11 mouse cellular contexts compared by ENCODE assay signal in the genomic region with DNA sequence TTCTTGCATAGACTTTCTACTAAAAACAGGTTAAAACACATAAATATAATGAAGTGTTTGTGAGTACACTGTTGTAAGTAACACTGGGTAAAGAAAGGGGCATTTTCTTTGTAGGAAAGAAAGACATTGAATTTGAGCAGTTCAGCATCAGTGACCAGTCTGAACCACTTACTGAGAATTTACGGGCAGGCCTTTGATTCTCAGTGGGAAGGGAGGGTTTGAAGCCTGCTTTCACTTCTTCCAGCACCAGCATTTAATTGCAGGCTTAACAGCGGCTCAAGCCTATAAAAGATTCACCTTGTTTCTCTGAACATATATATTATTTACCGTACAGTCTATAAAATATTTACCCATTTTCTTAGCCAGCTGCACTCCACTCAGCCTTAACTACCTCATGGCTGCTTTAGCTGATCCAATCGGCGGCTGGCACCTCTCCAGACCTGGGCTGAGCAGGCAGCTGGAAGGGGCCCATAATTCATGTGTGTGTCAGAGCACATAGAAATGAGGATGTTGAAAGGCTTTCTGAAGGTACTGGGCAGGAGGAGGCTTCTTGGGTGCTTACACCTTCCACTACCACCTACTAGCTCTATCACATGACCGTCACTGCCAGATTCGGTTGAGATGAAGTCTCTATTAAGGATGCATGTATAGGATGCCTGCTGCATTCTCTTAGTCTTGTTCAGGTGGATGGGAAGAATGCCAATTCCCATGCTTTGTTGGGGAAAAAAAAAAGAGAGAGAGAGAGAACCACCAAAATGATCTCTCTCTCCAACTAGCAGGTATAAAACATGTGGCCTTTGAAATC. TPM values are rescaled to one million over a fixed set of nuclear protein-coding genes. Genes with fewer than 3 reads are reported as not detected.
DNase-seq lines count a peak whose midpoint lies in the region; ATAC-seq and TF ChIP-seq lines count a peak whose summit lies in the region.
"Had no signal": no experiment of that assay in that cellular context is flagged by ENCODE, and none has a peak within 500 bp of the region (broad histone marks: within the 10 kb centered on the region; RNA-seq: fewer than 3 reads in every experiment).

No protein-coding gene starts in this region.

- H3K27me3 ChIP-seq in intestine, postnatal 0 days (replicated peaks; ENCODE audit: control insufficient read depth, insufficient read depth, low read length): no peaks in the 10 kb centered on the region
- no peaks in the 10 kb centered on the region for H3K27me3 ChIP-seq in midbrain, embryonic 14.5 days (ENCODE audit: control insufficient read depth, insufficient read depth, low read length)
- H3K27me3 ChIP-seq: heart, embryonic 15.5 days had no signal

- no peaks in the 10 kb centered on the region for H3K36me3 ChIP-seq in intestine, postnatal 0 days (ENCODE audit: control insufficient read depth, insufficient read depth)
- H3K36me3 ChIP-seq in midbrain, embryonic 14.5 days (ENCODE audit: control insufficient read depth, insufficient read depth, low read length): no peaks in the 10 kb centered on the region
- H3K36me3 ChIP-seq: heart, embryonic 15.5 days had no signal

- no peak overlapping the region for H3K4me2 ChIP-seq in intestine, postnatal 0 days (replicated peaks; ENCODE audit: low read depth)
- H3K4me2 ChIP-seq in midbrain, embryonic 14.5 days (ENCODE audit: low read length): no peak overlapping the region
- H3K4me2 ChIP-seq: heart, embryonic 15.5 days had no signal

- TF ChIP-seq CTCF in intestine, postnatal 0 days (IDR thresholded peaks at IDR 0.05; ENCODE audit: low read depth): no peak

- H3K9ac ChIP-seq in intestine, postnatal 0 days (ENCODE audit: low read depth, low read length): no peak overlapping the region
- H3K9ac ChIP-seq in midbrain, embryonic 14.5 days (replicated peaks; ENCODE audit: low read length): no peak overlapping the region
- H3K9ac ChIP-seq: heart, embryonic 15.5 days had no signal

- H3K27ac ChIP-seq in intestine, postnatal 0 days (ENCODE audit: low read depth, low read length): no peak overlapping the region
- 0 out of 2 replicates have a peak overlapping the region, but pooled peaks have one; percentile 8 for H3K27ac ChIP-seq in midbrain, embryonic 14.5 days (replicated peaks; ENCODE audit: low read depth, low read length)
- H3K27ac ChIP-seq: heart, embryonic 15.5 days had no signal

- no peak overlapping the region for H3K4me3 ChIP-seq in intestine, postnatal 0 days (ENCODE audit: low read depth, low read length)
- no peak overlapping the region for H3K4me3 ChIP-seq in midbrain, embryonic 14.5 days (replicated peaks; ENCODE audit: low read depth, low read length)
- H3K4me3 ChIP-seq: heart, embryonic 15.5 days; myocyte had no signal

- DNase-seq in kidney, adult 11 months: peak; percentile 8
- no peak for DNase-seq in kidney, adult 9 months
- DNase-seq in adrenal gland, postnatal 25 days: peak; percentile 73
- peak; percentile 66 for DNase-seq in midbrain, embryonic 14.5 days
- no peak for DNase-seq in frontal cortex, postnatal 25 days (ENCODE audit: low spot score in 2 of 2)
- DNase-seq in left cerebral cortex, adult 8-10 months (ENCODE audit: low spot score in 2 of 2): no peak
- no peak for DNase-seq in heart, postnatal 36 days
- DNase-seq: cerebellum, adult 9-10 months had no signal

- intact Hi-C loops in heart, postnatal 36 days (cut with DNase I): no loop called here

- no peaks in the 10 kb centered on the region for H3K9me3 ChIP-seq in intestine, postnatal 0 days (ENCODE audit: control insufficient read depth)
- no peaks in the 10 kb centered on the region for H3K9me3 ChIP-seq in midbrain, embryonic 14.5 days (ENCODE audit: control insufficient read depth, low read length)
- H3K9me3 ChIP-seq: heart, embryonic 15.5 days had no signal

- H3K4me1 ChIP-seq in intestine, postnatal 0 days (replicated peaks; ENCODE audit: control insufficient read depth, insufficient read depth, low read length): peaks cover 4% of the 10 kb centered on the region; the same call in 1 of the 2 replicates
- H3K4me1 ChIP-seq in midbrain, embryonic 14.5 days (ENCODE audit: control insufficient read depth, insufficient read depth, low read length): no peaks in the 10 kb centered on the region; the same call in 1 of the 2 replicates
- H3K4me1 ChIP-seq: heart, embryonic 15.5 days had no signal

- 41% methylated on average over 7 of the region's 7 CpGs for WGBS in intestine, postnatal 0 days
- WGBS in midbrain, embryonic 14.5 days: 54% methylated on average over 7 of the region's 7 CpGs

- peak; percentile 63; the same call in 1 of the 2 replicates for ATAC-seq in intestine, postnatal 0 days
- ATAC-seq in midbrain, embryonic 14.5 days (ENCODE audit: low FRiP score, low TSS enrichment): peak; percentile 72; the same call in 1 of the 2 replicates

RNA-seq across cellular contexts. Expression of a gene that starts 50.0 kb away (rescaled TPM):
- 78.2 and 83.5 TPM in 2 replicates for total RNA-seq in adrenal gland, postnatal 25 days (2021)
- 9.9 and 12.4 TPM in 2 replicates for polyA plus RNA-seq in intestine, postnatal 0 days (2015; fragmentation: Nextera tagmentation; extraction: Ambion mirVana)
- 8.5 and 8.8 TPM in 2 replicates for polyA plus RNA-seq in midbrain, embryonic 14.5 days (2014; fragmentation: Nextera tagmentation; extraction: Ambion mirVana)
- 10 to 100 TPM; 17.5 to 25.4 (median 19.4) TPM for total RNA-seq in left cerebral cortex, adult 8-10 months (2022)
- 1 to 10 TPM; 7.1 to 7.2 TPM for total RNA-seq in heart, postnatal 36 days (2021)

Comparison
In these comparisons a context has a peak if more than half of its experiments do, and no peak if none do; other contexts are left out.
1. DNase-seq: peak in kidney, adult 11 months (single experiment), adrenal gland, postnatal 25 days (single experiment) and midbrain, embryonic 14.5 days (single experiment); none in kidney, adult 9 months (single experiment), frontal cortex, postnatal 25 days (0 of 2), left cerebral cortex, adult 8-10 months (0 of 2) and heart, postnatal 36 days (0 of 2).